Mouse (Mus musculus): ENCODE results near the gene Reep6. TPM values are rescaled to one million over a fixed set of nuclear protein-coding genes. Genes with fewer than 3 reads are reported as not detected.

Reep6 gene
- polyA plus RNA-seq, 1 experiment from 2014 or later = 6.6 TPM

- no peaks in the 10 kb centered on the region for H3K9me3 ChIP-seq
- no peak overlapping the region for H3K27ac ChIP-seq (replicated peaks)
- 47% methylated on average over 7 of the region's 7 CpGs for WGBS
- no peak for DNase-seq (ENCODE audit: low spot score)
- H3K36me3 ChIP-seq (replicated peaks) = peaks cover 24% of the 10 kb centered on the region
- H3K4me3 ChIP-seq = peak overlapping the region; percentile 98
- H3K4me1 ChIP-seq = peaks cover 70% of the 10 kb centered on the region
- H3K27me3 ChIP-seq (replicated peaks; ENCODE audit: low read depth, poor library complexity, severe bottlenecking) = peaks cover 36% of the 10 kb centered on the region
Measured at GRCm38 (mm10) chr10:80294788-80295303, 34.9 kb upstream of the Reep6 start.

DNA sequence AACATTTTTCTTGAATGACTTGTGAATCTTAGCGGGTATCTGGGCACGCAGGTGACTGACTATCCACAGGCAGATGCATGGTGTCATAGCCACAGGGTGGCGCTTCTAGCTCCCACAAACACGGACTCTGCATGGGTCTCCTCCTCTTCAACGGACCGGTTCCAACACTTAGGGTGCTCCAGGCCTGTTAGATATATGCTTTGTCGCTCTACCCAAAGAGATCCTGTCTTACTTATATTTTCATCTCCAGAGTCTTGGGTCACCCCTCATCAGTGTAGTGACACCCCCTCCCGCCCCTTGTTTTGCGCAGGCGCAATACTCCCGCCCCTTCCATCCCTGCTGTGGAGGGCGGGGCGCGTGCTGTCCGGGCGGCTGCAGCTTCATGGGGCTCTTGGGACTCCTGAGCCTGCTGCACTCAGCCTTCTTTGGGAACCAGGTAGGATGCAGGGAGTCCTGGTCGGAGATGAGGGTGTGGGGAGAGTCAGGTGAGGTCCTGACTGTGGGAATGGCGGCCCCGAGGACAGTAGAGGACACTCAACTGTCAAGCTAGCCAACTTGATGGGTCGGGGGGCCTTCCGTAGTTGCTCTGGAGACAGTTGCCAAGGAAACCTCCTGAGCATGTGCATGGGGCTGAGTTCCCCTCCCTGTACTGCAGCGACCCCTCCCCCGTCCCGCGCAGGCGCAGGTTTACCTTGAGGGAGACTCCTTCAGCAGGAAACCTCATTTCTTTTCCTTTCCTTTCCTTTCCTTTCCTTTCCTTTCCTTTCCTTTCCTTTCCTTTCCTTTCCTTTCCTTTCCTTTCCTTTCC lies 33.9 kb upstream of the Reep6 start, which contains the start of gene Apc2:
Gene Apc2, plus strand, starts transcription at position 360 of the 808 bp plus-strand sequence.
- Histone ChIP-seq H3K27ac (replicated peaks) (peak within 1 kb of the TSS; percentile 42), H3K27me3 (replicated peaks; ENCODE audit: low read depth, poor library complexity, severe bottlenecking) (peaks cover 46% of the 10 kb centered on the region), H3K9me3 (no peaks in the 10 kb centered on the region), H3K4me3 (peak within 1 kb of the TSS; percentile 98), H3K4me1 (peaks cover 80% of the 10 kb centered on the region), H3K36me3 (replicated peaks) (peaks cover 24% of the 10 kb centered on the region)
- under 1% methylated on average over 26 of the region's 26 CpGs for WGBS
- peak; percentile 82 for DNase-seq (ENCODE audit: low spot score)

GRCm38 (mm10) chr10:80296824-80297223 lies 32.9 kb upstream of the Reep6 start:
- Histone ChIP-seq H3K4me1 (peaks cover 89% of the 10 kb centered on the region), H3K36me3 (replicated peaks) (peaks cover 24% of the 10 kb centered on the region), H3K4me3 (peak overlapping the region; percentile 98), H3K27ac (replicated peaks) (peak overlapping the region; percentile 42), H3K27me3 (replicated peaks; ENCODE audit: low read depth, poor library complexity, severe bottlenecking) (peaks cover 56% of the 10 kb centered on the region), H3K9me3 (no peaks in the 10 kb centered on the region)
- 79% methylated on average over 5 of the region's 5 CpGs for WGBS
- DNase-seq (ENCODE audit: low spot score) = no peak

- DNase-seq (ENCODE audit: low spot score) = no peak
- H3K4me3 ChIP-seq = 0 out of 2 replicates have a peak overlapping the region, but pooled peaks have one; percentile 8
- H3K27ac ChIP-seq (replicated peaks) = no peak overlapping the region
- H3K9me3 ChIP-seq = no peaks in the 10 kb centered on the region
- H3K4me1 ChIP-seq = peaks cover 92% of the 10 kb centered on the region
- 71% methylated on average over 8 of the region's 8 CpGs for WGBS
- H3K36me3 ChIP-seq (replicated peaks) = peaks cover 24% of the 10 kb centered on the region
- H3K27me3 ChIP-seq (replicated peaks; ENCODE audit: low read depth, poor library complexity, severe bottlenecking) = peaks cover 64% of the 10 kb centered on the region
Measured at GRCm38 (mm10) chr10:80297526-80298133, 32.1 kb upstream of the Reep6 start.

DNA sequence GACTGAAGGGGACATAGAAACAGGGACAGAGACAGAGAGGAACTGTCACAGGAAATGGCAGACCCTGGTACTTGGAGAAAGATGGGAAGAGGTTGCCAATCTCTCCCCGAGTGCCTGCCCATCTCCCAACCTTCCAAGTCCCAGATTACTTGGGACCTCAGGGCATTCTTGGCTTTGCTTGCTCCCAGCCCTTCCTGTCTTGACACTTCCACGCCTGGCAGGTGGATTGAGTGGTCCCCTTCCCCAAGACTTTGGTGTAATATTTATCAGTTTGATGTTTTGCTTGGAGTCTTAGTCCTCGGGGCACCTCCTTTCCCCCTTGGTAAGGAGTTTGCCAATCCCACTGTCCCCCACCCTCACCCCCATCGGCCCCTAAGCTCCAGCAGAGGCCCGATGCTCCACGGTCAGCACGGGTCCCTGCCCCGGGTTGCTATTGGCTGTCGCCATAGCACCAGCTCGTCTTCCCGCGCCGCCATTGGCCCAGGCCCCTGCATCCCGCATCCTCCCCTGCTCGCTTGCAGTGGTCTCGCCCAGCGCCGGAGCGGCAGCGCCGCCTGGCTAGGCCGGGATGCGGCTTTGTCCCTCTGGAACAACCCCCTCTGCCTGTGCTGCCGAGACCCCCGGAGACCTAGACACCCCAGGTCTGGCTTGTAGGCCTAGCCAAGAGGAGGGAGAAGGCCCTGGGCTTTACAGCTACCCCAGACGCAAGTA lies 31.0 kb upstream of the Reep6 start:
- peaks cover 15% of the 10 kb centered on the region for H3K36me3 ChIP-seq (replicated peaks)
- peaks cover 88% of the 10 kb centered on the region for H3K4me1 ChIP-seq
- H3K27ac ChIP-seq (replicated peaks) = peak overlapping the region; percentile 83
- H3K4me3 ChIP-seq = peak overlapping the region; percentile 56
- H3K9me3 ChIP-seq = no peaks in the 10 kb centered on the region
- H3K27me3 ChIP-seq (replicated peaks; ENCODE audit: low read depth, poor library complexity, severe bottlenecking) = peaks cover 70% of the 10 kb centered on the region
- peak; percentile 92 for DNase-seq (ENCODE audit: low spot score)
- WGBS = 4% methylated on average over 26 of the region's 26 CpGs

DNA sequence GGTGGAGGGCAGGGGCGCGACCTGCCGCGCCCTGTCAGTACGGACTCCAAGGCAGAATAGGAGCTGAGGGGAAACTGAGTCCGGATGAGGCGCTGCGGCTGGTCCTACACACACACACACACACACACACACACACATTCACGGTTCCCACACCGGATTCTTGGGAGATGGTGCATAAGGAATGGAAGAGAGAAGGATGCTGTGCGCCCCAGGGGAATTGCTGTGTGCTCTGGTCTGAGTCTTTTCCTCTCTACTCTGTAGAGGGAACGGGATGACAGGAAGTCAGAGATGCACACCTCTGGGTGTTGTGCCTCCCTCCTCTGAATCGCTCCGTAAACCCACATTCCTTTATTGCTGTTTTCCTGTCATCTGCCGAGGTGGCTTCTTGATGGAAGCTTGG lies 30.5 kb upstream of the Reep6 start:
- no peaks in the 10 kb centered on the region for H3K9me3 ChIP-seq
- H3K36me3 ChIP-seq (replicated peaks) = peaks cover 9% of the 10 kb centered on the region
- H3K4me1 ChIP-seq = peaks cover 82% of the 10 kb centered on the region
- peak overlapping the region; percentile 56 for H3K4me3 ChIP-seq
- 7% methylated on average over 15 of the region's 15 CpGs for WGBS
- H3K27me3 ChIP-seq (replicated peaks; ENCODE audit: low read depth, poor library complexity, severe bottlenecking) = peaks cover 76% of the 10 kb centered on the region
- DNase-seq (ENCODE audit: low spot score) = no peak
- H3K27ac ChIP-seq (replicated peaks) = peak overlapping the region; percentile 83

GRCm38 (mm10) chr10:80299824-80300223 lies 29.9 kb upstream of the Reep6 start:
- peaks cover 82% of the 10 kb centered on the region for H3K4me1 ChIP-seq
- peak overlapping the region; percentile 83; the same call in 1 of the 2 replicates for H3K27ac ChIP-seq (replicated peaks)
- H3K27me3 ChIP-seq (replicated peaks; ENCODE audit: low read depth, poor library complexity, severe bottlenecking) = peaks cover 81% of the 10 kb centered on the region

DNA sequence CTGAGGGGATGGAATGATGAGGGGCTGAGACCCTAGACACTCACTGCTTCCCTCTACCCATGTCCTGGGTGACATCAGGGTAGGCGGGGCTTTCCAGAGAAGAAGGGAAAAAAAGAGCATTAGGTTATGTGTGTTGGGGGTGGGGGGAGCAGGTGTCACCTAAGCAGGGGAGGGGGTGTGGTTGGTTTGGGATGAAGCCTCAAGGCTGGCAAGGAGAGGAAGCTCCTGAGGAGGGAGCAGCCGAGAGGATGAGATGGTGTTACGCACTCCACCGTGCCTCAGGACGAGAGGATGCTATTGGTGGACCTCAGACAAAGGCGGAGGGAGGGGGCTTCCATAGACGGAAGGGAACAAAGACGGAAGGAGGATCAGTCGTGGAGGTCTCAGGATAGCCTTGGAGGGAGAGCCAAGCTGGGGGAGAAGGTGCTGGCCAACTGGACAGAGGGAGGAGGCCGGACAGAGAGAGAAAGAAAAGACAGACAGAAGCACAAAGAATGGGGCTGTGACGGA lies 29.0 kb upstream of the Reep6 start:
- H3K4me1 ChIP-seq = peaks cover 75% of the 10 kb centered on the region

More at GRCm38 (mm10) chr10:80299824-80300223, 29.9 kb upstream of the Reep6 start:
- WGBS = 46% methylated on average over 10 of the region's 10 CpGs
- peaks cover 5% of the 10 kb centered on the region for H3K36me3 ChIP-seq (replicated peaks)
- no peaks in the 10 kb centered on the region for H3K9me3 ChIP-seq
- DNase-seq (ENCODE audit: low spot score) = no peak
- peak overlapping the region; percentile 56 for H3K4me3 ChIP-seq

DNA sequence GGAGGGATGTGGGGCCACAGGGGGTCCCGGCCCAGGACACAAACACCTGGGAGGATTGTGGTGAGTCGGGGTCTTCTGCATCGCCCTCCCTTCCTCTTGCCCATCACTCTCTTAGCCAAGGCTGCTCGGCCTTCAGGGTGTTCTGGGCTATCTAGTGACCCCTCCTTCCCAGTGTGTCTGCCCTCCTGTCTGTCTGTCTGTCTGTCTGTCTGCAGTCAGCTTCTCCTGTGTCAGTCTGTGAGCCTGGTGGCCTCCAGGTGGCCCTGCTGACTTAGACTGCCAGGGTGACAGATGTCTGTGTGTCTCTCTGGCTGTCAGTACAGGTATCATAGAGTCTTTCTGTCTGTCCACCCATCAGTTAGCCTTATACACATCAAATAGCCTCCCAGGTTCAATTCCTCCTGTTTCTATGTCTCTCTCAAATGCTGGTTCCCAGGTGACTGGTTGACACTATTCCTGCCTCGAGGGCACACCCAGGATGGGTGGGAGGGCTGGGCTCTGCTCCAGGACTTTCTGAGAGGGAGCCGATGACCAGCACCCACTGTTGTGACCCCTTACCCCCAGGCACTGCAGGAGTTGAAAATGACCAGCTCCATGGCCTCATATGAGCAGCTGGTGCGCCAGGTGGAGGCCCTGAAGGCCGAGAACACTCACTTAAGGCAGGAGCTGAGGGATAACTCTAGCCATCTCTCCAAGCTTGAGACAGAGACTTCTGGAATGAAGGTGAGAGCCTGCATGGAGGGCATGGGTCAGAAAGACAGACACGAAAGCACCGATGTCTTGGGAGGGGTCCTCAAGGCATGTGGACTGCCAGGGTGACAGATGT lies 28.3 kb upstream of the Reep6 start:
- Histone ChIP-seq H3K9me3 (no peaks in the 10 kb centered on the region), H3K27me3 (replicated peaks; ENCODE audit: low read depth, poor library complexity, severe bottlenecking) (peaks cover 95% of the 10 kb centered on the region)

More for the DNA sequence above, 29.0 kb upstream of the Reep6 start:
- WGBS = 18% methylated on average over 11 of the region's 11 CpGs
- peaks cover 10% of the 10 kb centered on the region for H3K36me3 ChIP-seq (replicated peaks)
- H3K27me3 ChIP-seq (replicated peaks; ENCODE audit: low read depth, poor library complexity, severe bottlenecking) = peaks cover 90% of the 10 kb centered on the region
- H3K9me3 ChIP-seq = no peaks in the 10 kb centered on the region
- H3K4me3 ChIP-seq = peak overlapping the region; percentile 56
- peak overlapping the region; percentile 81 for H3K27ac ChIP-seq (replicated peaks)
- DNase-seq (ENCODE audit: low spot score) = no peak

GRCm38 (mm10) chr10:80302082-80302355 lies 27.7 kb upstream of the Reep6 start:
- Histone ChIP-seq H3K27me3 (replicated peaks; ENCODE audit: low read depth, poor library complexity, severe bottlenecking) (peaks cover 95% of the 10 kb centered on the region), H3K36me3 (replicated peaks) (peaks cover 23% of the 10 kb centered on the region), H3K4me3 (peak overlapping the region; percentile 56), H3K9me3 (no peaks in the 10 kb centered on the region), H3K4me1 (peaks cover 63% of the 10 kb centered on the region), H3K27ac (replicated peaks) (no peak overlapping the region)
- no peak for DNase-seq (ENCODE audit: low spot score)
- WGBS = 46% methylated on average over 5 of the region's 5 CpGs

More for the DNA sequence above, 28.3 kb upstream of the Reep6 start:
- Histone ChIP-seq H3K4me1 (peaks cover 68% of the 10 kb centered on the region), H3K4me3 (peak overlapping the region; percentile 56), H3K27ac (replicated peaks) (peak overlapping the region; percentile 81), H3K36me3 (replicated peaks) (peaks cover 18% of the 10 kb centered on the region)
- WGBS = 70% methylated on average over 10 of the region's 10 CpGs
- DNase-seq (ENCODE audit: low spot score) = no peak

GRCm38 (mm10) chr10:80302471-80302881 lies 27.3 kb upstream of the Reep6 start:
- DNase-seq (ENCODE audit: low spot score) = peak; percentile 56
- Histone ChIP-seq H3K4me1 (peaks cover 58% of the 10 kb centered on the region), H3K27ac (replicated peaks) (no peak overlapping the region), H3K36me3 (replicated peaks) (peaks cover 28% of the 10 kb centered on the region), H3K9me3 (no peaks in the 10 kb centered on the region), H3K27me3 (replicated peaks; ENCODE audit: low read depth, poor library complexity, severe bottlenecking) (peaks cover 95% of the 10 kb centered on the region), H3K4me3 (peak overlapping the region; percentile 56)
- 12% methylated on average over 9 of the region's 9 CpGs for WGBS

Data from embryonic facial prominence, embryonic 10.5 days (tissue).